In genomic region chr17:33493065-33493464, GRCm38 (mm10) we compare ENCODE assay signal across 8 mouse cellular contexts. TPM values are rescaled to one million over a fixed set of nuclear protein-coding genes. Genes with fewer than 3 reads are reported as not detected.
DNase-seq lines count a peak whose midpoint lies in the region; ATAC-seq and TF ChIP-seq lines count a peak whose summit lies in the region.

No protein-coding gene starts in this region.

- no peaks in the 10 kb centered on the region for H3K79me2 ChIP-seq in CH12.LX (replicated peaks; ENCODE audit: control insufficient read depth, extremely low read depth, insufficient read depth, poor library complexity, severe bottlenecking)

- no peaks in the 10 kb centered on the region for H3K27me3 ChIP-seq in hindbrain, embryonic 11.5 days (ENCODE audit: control insufficient read depth, insufficient read depth, low read length)
- H3K27me3 ChIP-seq in hindbrain, embryonic 14.5 days (ENCODE audit: control insufficient read depth, insufficient read depth, low read length) = no peaks in the 10 kb centered on the region
- peaks cover 2% of the 10 kb centered on the region for H3K27me3 ChIP-seq in CH12.LX (replicated peaks)

- H3K36me3 ChIP-seq in hindbrain, embryonic 11.5 days (ENCODE audit: control insufficient read depth, insufficient read depth, low read length) = no peaks in the 10 kb centered on the region
- H3K36me3 ChIP-seq in hindbrain, embryonic 14.5 days (replicated peaks; ENCODE audit: control insufficient read depth, insufficient read depth) = no peaks in the 10 kb centered on the region
- H3K36me3 ChIP-seq in CH12.LX (replicated peaks in 1 of 2; ENCODE audit: control insufficient read depth in 1 of 2, insufficient read depth in 1 of 2, low read length in 1 of 2) = no peaks in the 10 kb centered on the region

- no peaks in the 10 kb centered on the region for H3K4me1 ChIP-seq in hindbrain, embryonic 11.5 days (replicated peaks; ENCODE audit: control insufficient read depth, insufficient read depth, low read length)
- no peaks in the 10 kb centered on the region for H3K4me1 ChIP-seq in hindbrain, embryonic 14.5 days (replicated peaks; ENCODE audit: control insufficient read depth, insufficient read depth, low read length)
- H3K4me1 ChIP-seq in CH12.LX (ENCODE audit: control insufficient read depth in 1 of 2, insufficient read depth in 2 of 2) = no peaks in the 10 kb centered on the region

- in situ Hi-C loops in CH12.LX (cut with MboI; ENCODE audit: low pct_ligation_motif_present, low pct_unique_long_range_greater_than_20kb, low sequenced_read_pairs) = no loop called here

- TF ChIP-seq POLR2A in CH12.LX (IDR thresholded peaks at IDR 0.05; ENCODE audit: low read depth, low read length) = no peak

- 68% methylated on average over 6 of the region's 6 CpGs for WGBS in hindbrain, embryonic 11.5 days
- 72% methylated on average over 6 of the region's 6 CpGs for WGBS in hindbrain, embryonic 14.5 days

- DNase-seq in hindbrain, embryonic 11.5 days (ENCODE audit: low spot score) = peak; percentile 48
- DNase-seq in hindbrain, embryonic 14.5 days (ENCODE audit: low spot score) = no peak
- peak; percentile 64 for DNase-seq in CH12.LX (ENCODE audit: extremely low read depth)
- peak; percentile 40 for DNase-seq in adrenal gland, postnatal 14 days
- peak; percentile 32 for DNase-seq in mesoderm, embryonic 11.5 days (ENCODE audit: low read depth, low spot score)
- no peak for DNase-seq in right cerebral cortex, postnatal 14 days
- no peak for DNase-seq in right cerebral cortex, postnatal 4 days

- ATAC-seq in hindbrain, embryonic 11.5 days (ENCODE audit: low FRiP score) = no peak
- ATAC-seq in hindbrain, embryonic 14.5 days (ENCODE audit: low FRiP score) = no peak
- ATAC-seq in hematopoietic stem cell, adult 5-6 weeks (replicated peaks in 1 of 2; ENCODE audit: insufficient read depth in 1 of 2, low FRiP score in 2 of 2, low TSS enrichment in 1 of 2, low read depth in 1 of 2, poor library complexity in 2 of 2, severe bottlenecking in 2 of 2) = peak; percentile 67 to 90

- no peak overlapping the region for H3K9ac ChIP-seq in hindbrain, embryonic 11.5 days (ENCODE audit: low read depth, low read length)
- no peak overlapping the region for H3K9ac ChIP-seq in hindbrain, embryonic 14.5 days
- no peak overlapping the region for H3K9ac ChIP-seq in CH12.LX (ENCODE audit: insufficient read depth, low read depth)

- H3K4me3 ChIP-seq in hindbrain, embryonic 11.5 days (ENCODE audit: low read depth, low read length) = no peak overlapping the region
- no peak overlapping the region for H3K4me3 ChIP-seq in hindbrain, embryonic 14.5 days (replicated peaks; ENCODE audit: low read length)
- H3K4me3 ChIP-seq in CH12.LX (replicated peaks in 1 of 3; ENCODE audit: low read depth in 2 of 3, low read length in 2 of 3, poor library complexity in 1 of 3) = no peak overlapping the region

- peak; percentile 85 to 96 for TF ChIP-seq CTCF in CH12.LX (conservative IDR thresholded peaks at IDR 0.05 in 1 of 2, IDR thresholded peaks at IDR 0.05 in 1 of 2; ENCODE audit: low read depth in 2 of 2, low read length in 2 of 2)

- no peak for TF ChIP-seq EP300 in CH12.LX (IDR thresholded peaks at IDR 0.05; ENCODE audit: low read length)

- no peaks in the 10 kb centered on the region for H3K9me3 ChIP-seq in hindbrain, embryonic 11.5 days (ENCODE audit: control insufficient read depth, low read length)
- H3K9me3 ChIP-seq in hindbrain, embryonic 14.5 days (ENCODE audit: control insufficient read depth, low read length) = no peaks in the 10 kb centered on the region
- no peaks in the 10 kb centered on the region for H3K9me3 ChIP-seq in CH12.LX (replicated peaks; ENCODE audit: low read length)

- TF ChIP-seq RAD21 in CH12.LX (IDR thresholded peaks at IDR 0.05; ENCODE audit: low read depth, low read length) = peak; percentile 69

- dilution Hi-C loops in CH12.LX (cut with MboI; ENCODE audit: extremely low pct_ligation_motif_present, extremely low pct_unique_long_range_greater_than_20kb, low sequenced_read_pairs) = no loop called here

- H3K27ac ChIP-seq in hindbrain, embryonic 11.5 days (ENCODE audit: low read depth, low read length) = no peak overlapping the region
- H3K27ac ChIP-seq in hindbrain, embryonic 14.5 days = no peak overlapping the region
- no peak overlapping the region for H3K27ac ChIP-seq in CH12.LX (ENCODE audit: insufficient read depth, low read depth)

- H3K4me2 ChIP-seq in hindbrain, embryonic 11.5 days (replicated peaks; ENCODE audit: low read depth, low read length) = no peak overlapping the region
- H3K4me2 ChIP-seq in hindbrain, embryonic 14.5 days (replicated peaks) = no peak overlapping the region
- H3K4me2 ChIP-seq in CH12.LX (ENCODE audit: insufficient read depth, low read depth, poor library complexity, severe bottlenecking) = no peak overlapping the region

TF ChIP-seq in CH12.LX, 34 proteins besides CTCF, POLR2A, EP300 and RAD21:
- TF ChIP-seq NELFE (IDR thresholded peaks at IDR 0.05; ENCODE audit: low read depth, low read length) = peak; percentile 15; the same call in 1 of the 2 replicates
- no peak for TF ChIP-seq JUND (conservative IDR thresholded peaks at IDR 0.05; ENCODE audit: low read depth, low read length)
- no peak for TF ChIP-seq TBP (conservative IDR thresholded peaks at IDR 0.05; ENCODE audit: low read depth, low read length)
- no peak for TF ChIP-seq UBTF (IDR thresholded peaks at IDR 0.05; ENCODE audit: low read depth, low read length)
- peak; percentile 86 for TF ChIP-seq SMC3 (IDR thresholded peaks at IDR 0.05; ENCODE audit: low read depth, low read length)
- no peak for TF ChIP-seq ZNF384 (IDR thresholded peaks at IDR 0.05; ENCODE audit: low read depth, low read length)

RNA-seq across cellular contexts. Expression of gene Adamts10, which starts 30.9 kb away (rescaled TPM):
- polyA plus RNA-seq in hindbrain, embryonic 11.5 days (2014; fragmentation: Nextera tagmentation; extraction: Ambion mirVana) = 29.2 and 36.6 TPM in 2 replicates
- 47.7 and 59.0 TPM in 2 replicates for polyA plus RNA-seq in hindbrain, embryonic 14.5 days (2014; fragmentation: Nextera tagmentation; extraction: Ambion mirVana)
- total RNA-seq in CH12.LX (2012; rRNA removed) (15.2 and 16.7 TPM in 2 replicates), CH12.LX (2014; rRNA removed) (6.2 and 6.7 TPM in 2 replicates)
- polyA plus RNA-seq in CH12.LX (2012; ENCODE audit: insufficient read length, low read depth) = 11.7 and 12.1 TPM in 2 replicates
- 39.9 and 51.3 TPM in 2 replicates for total RNA-seq in adrenal gland, postnatal 14 days (2021)
- total RNA-seq in hematopoietic stem cell, adult 5-6 weeks (2017) = 49.4 and 63.8 TPM in 2 replicates

Comparison
In these comparisons a context has a peak if more than half of its experiments do, and no peak if none do; other contexts are left out.
1. DNase-seq: peak in hindbrain, embryonic 11.5 days (single experiment), CH12.LX (single experiment), adrenal gland, postnatal 14 days (single experiment) and mesoderm, embryonic 11.5 days (single experiment); none in hindbrain, embryonic 14.5 days (single experiment), right cerebral cortex, postnatal 14 days (single experiment) and right cerebral cortex, postnatal 4 days (single experiment).
2. ATAC-seq: peak in hematopoietic stem cell, adult 5-6 weeks (2 of 2); none in hindbrain, embryonic 11.5 days (single experiment) and hindbrain, embryonic 14.5 days (single experiment).